Mouse (Mus musculus) neural tube, embryonic 14.5 days (tissue): ENCODE data around the gene Dnah1. TPM values are rescaled to one million over a fixed set of nuclear protein-coding genes. Genes with fewer than 3 reads are reported as not detected.

Source experiments
- ATAC-seq: fragments of 200-750 bp; cut with Nextera tagmentation; 2 replicates; pipeline ENCODE4 v1.8.0; 2017; ENCODE audit warnings: low read depth, mild to moderate bottlenecking, moderate TSS enrichment, moderate library complexity
- H3K27ac ChIP-seq: fragments of 300-500 bp; sonication (generic); 2 replicates; pipeline ENCODE4 v1.5.1; 2014; ENCODE audit warnings: low read depth, mild to moderate bottlenecking, control low read depth, low read length, moderate library complexity, mixed read lengths
- H3K27me3 ChIP-seq: fragments of 300-500 bp; sonication (generic); 2 replicates; pipeline ENCODE4 v1.6.1; 2014; ENCODE audit warnings: low read length; ENCODE audit not compliant: control insufficient read depth, insufficient read depth
- H3K36me3 ChIP-seq: fragments of 300-500 bp; sonication (generic); 2 replicates; pipeline ENCODE4 v1.6.1; 2014; ENCODE audit warnings: low read length, mixed read lengths; ENCODE audit not compliant: control insufficient read depth, insufficient read depth
- H3K4me1 ChIP-seq: fragments of 300-500 bp; sonication (generic); 2 replicates; pipeline ENCODE4 v1.6.1; 2014; ENCODE audit warnings: low read length; ENCODE audit not compliant: control insufficient read depth, insufficient read depth
- H3K4me2 ChIP-seq: fragments of 300-500 bp; sonication (generic); 2 replicates; pipeline ENCODE4 v1.6.1; 2014; ENCODE audit warnings: mild to moderate bottlenecking, low read depth, low read length, control low read depth
- H3K4me3 ChIP-seq: fragments of 300-500 bp; sonication (generic); 2 replicates; pipeline ENCODE4 v1.5.1; 2014; ENCODE audit warnings: low read depth, low read length, control low read depth, mixed read lengths
- H3K9ac ChIP-seq: fragments of 300-500 bp; sonication (generic); replicated peaks from 2 replicates; pipeline ENCODE4 v1.6.1; 2014; ENCODE audit warnings: low read depth, mild to moderate bottlenecking, control low read depth, low read length, mixed read lengths
- H3K9me3 ChIP-seq: fragments of 300-500 bp; sonication (generic); 2 replicates; pipeline ENCODE4 v1.6.1; 2016; ENCODE audit warnings: low read length; ENCODE audit not compliant: control insufficient read depth
- WGBS: fragments of 180-500 bp; shearing (Covaris S2); extraction: QIAGEN DNeasy Blood & Tissue Kit; methylation state at CpG from one replicate; pipeline ENCODE4 v1.1.7; 2014; 5-methylcytosine and 5-hydroxymethylcytosine counted together
- polyA plus RNA-seq: library from polyadenylated mRNA; unstranded; fragments of >200 nt; fragmentation: Nextera tagmentation; extraction: Ambion mirVana; gene quantifications from 2 replicates; pipeline ENCODE4 v1.2.1, GENCODE M21; 2014

Gene Dnah1
- 3.6 and 4.0 TPM in 2 replicates for polyA plus RNA-seq

DNA sequence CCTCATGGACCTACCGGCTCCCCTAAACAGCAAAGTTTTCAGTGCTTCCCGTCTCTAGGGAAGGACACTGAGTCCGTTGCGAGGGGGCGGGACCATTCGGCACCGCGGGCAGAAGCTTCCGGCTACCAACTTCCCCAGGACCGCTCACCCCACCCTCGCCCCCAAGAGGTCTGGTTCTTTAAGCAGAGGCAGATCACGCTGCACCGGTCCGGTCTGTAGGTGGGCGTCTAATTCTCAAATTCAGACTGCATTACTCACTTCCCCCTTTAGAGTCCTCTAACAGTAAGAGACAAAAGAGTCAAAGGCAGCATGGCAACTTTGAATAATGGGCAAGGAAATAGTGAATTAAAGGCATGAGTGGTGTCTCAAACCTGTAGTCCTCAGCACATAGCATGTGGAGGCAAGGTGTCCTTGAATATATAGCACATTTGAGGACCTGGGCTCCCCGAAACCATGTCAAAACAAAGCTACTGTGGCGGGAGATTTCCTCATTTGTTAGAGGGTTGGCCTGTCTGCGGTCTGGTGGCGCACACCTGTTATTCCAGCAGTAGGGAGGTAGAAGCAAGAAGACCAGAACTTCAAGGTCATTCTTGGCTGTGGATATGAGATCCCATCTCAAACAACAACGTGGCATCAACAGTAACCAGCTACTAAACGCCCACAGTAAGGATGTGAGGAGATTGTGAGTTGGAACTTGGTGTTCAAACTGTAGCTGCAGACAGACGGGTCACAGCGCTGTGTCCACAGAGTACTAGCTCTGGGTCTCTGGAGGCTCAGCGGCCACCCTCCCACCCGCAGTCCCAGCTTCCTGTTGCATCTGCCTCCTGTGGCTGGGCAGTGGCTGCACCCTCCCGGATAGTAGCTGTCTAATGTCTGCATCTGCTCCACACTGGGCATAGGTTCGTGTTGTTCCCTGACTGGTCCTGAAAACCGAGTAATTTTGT lies at the start of gene Dnah1:
Gene Dnah1 (minus strand): TSS at position 48 of the 944 bp plus-strand sequence.
- Histone ChIP-seq H3K4me3 (peak within 1 kb of the TSS; percentile 15; the same call in 1 of the 2 replicates), H3K27me3 (no peaks in the 10 kb centered on the region), H3K4me2 (peak within 1 kb of the TSS; percentile 46), H3K4me1 (no peaks in the 10 kb centered on the region), H3K9me3 (no peaks in the 10 kb centered on the region), H3K27ac (no peak within 1 kb of the TSS), H3K36me3 (no peaks in the 10 kb centered on the region), H3K9ac (0 out of 2 replicates have a peak within 1 kb of the TSS, but pooled peaks have one; percentile 11)
- ATAC-seq, result no peak
- WGBS, result 31% methylated on average over 28 of the region's 28 CpGs

DNA sequence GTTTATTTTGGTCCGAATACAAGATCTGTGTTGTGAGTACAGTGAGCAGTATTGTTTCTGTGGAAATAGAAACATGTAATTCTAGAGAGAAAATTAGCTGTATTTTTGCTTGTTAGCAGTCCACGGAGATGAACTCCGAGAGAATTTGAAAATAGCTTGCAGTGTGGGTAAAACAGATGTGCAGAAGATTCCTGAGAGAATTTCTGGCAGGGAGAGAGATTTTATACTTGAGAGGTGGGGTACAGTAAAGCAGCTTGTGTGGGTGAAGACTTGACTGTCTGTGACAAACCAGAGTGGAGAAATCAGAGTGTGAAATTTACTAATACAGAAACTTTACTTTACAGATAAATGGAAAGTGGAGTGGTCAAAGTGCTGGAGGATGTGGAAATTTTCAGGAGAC lies 45.7 kb upstream of the Dnah1 start:
- H3K9me3 ChIP-seq, result no peaks in the 10 kb centered on the region
- no peak overlapping the region for H3K4me2 ChIP-seq
- no peaks in the 10 kb centered on the region for H3K4me1 ChIP-seq
- ATAC-seq, result no peak
- no peaks in the 10 kb centered on the region for H3K27me3 ChIP-seq
- 87% methylated on average over 3 of the region's 3 CpGs for WGBS
- no peak overlapping the region for H3K27ac ChIP-seq
- H3K36me3 ChIP-seq, result peaks cover 46% of the 10 kb centered on the region
- no peak overlapping the region for H3K4me3 ChIP-seq
- H3K9ac ChIP-seq, result no peak overlapping the region

GRCm38 (mm10) chr14:31367951-31368350 lies 44.3 kb upstream of the Dnah1 start:
- H3K36me3 ChIP-seq, result peaks cover 56% of the 10 kb centered on the region
- WGBS, result 93% methylated on average over 7 of the region's 7 CpGs

GRCm38 (mm10) chr14:31365350-31365749 lies 41.7 kb upstream of the Dnah1 start:
- Histone ChIP-seq H3K4me2 (no peak overlapping the region), H3K4me3 (no peak overlapping the region), H3K27ac (no peak overlapping the region), H3K36me3 (peaks cover 59% of the 10 kb centered on the region), H3K4me1 (no peaks in the 10 kb centered on the region), H3K27me3 (no peaks in the 10 kb centered on the region), H3K9ac (no peak overlapping the region), H3K9me3 (no peaks in the 10 kb centered on the region)
- ATAC-seq, result no peak

More at GRCm38 (mm10) chr14:31367951-31368350, 44.3 kb upstream of the Dnah1 start:
- no peak overlapping the region for H3K27ac ChIP-seq
- no peak overlapping the region for H3K9ac ChIP-seq
- H3K4me1 ChIP-seq, result no peaks in the 10 kb centered on the region
- H3K9me3 ChIP-seq, result no peaks in the 10 kb centered on the region
- H3K27me3 ChIP-seq, result no peaks in the 10 kb centered on the region
- H3K4me3 ChIP-seq, result no peak overlapping the region
- no peak for ATAC-seq
- H3K4me2 ChIP-seq, result no peak overlapping the region

GRCm38 (mm10) chr14:31364589-31364988 lies 40.9 kb upstream of the Dnah1 start:
- Histone ChIP-seq H3K4me2 (no peak overlapping the region), H3K9me3 (no peaks in the 10 kb centered on the region), H3K27ac (no peak overlapping the region), H3K36me3 (peaks cover 58% of the 10 kb centered on the region), H3K4me3 (no peak overlapping the region), H3K4me1 (no peaks in the 10 kb centered on the region), H3K27me3 (no peaks in the 10 kb centered on the region), H3K9ac (no peak overlapping the region)
- WGBS, result 94% methylated on average over 4 of the region's 4 CpGs
- ATAC-seq, result no peak

GRCm38 (mm10) chr14:31362236-31362635 lies 38.5 kb upstream of the Dnah1 start:
- H3K4me1 ChIP-seq, result no peaks in the 10 kb centered on the region
- peaks cover 56% of the 10 kb centered on the region for H3K36me3 ChIP-seq
- H3K4me3 ChIP-seq, result no peak overlapping the region
- no peak overlapping the region for H3K4me2 ChIP-seq
- no peaks in the 10 kb centered on the region for H3K27me3 ChIP-seq
- 100% methylated on average over 2 of the region's 2 CpGs for WGBS
- no peaks in the 10 kb centered on the region for H3K9me3 ChIP-seq
- ATAC-seq, result no peak
- H3K9ac ChIP-seq, result no peak overlapping the region
- H3K27ac ChIP-seq, result no peak overlapping the region

- Histone ChIP-seq H3K27ac (no peak overlapping the region), H3K4me2 (no peak overlapping the region), H3K4me3 (no peak overlapping the region), H3K4me1 (no peaks in the 10 kb centered on the region), H3K9ac (no peak overlapping the region), H3K27me3 (no peaks in the 10 kb centered on the region), H3K9me3 (no peaks in the 10 kb centered on the region), H3K36me3 (peaks cover 9% of the 10 kb centered on the region; the same call in 1 of the 2 replicates)
- WGBS, result 96% methylated on average over 1 of the region's 1 CpGs
- no peak for ATAC-seq
Observed at GRCm38 (mm10) chr14:31345367-31345766, 21.7 kb upstream of the Dnah1 start.

DNA sequence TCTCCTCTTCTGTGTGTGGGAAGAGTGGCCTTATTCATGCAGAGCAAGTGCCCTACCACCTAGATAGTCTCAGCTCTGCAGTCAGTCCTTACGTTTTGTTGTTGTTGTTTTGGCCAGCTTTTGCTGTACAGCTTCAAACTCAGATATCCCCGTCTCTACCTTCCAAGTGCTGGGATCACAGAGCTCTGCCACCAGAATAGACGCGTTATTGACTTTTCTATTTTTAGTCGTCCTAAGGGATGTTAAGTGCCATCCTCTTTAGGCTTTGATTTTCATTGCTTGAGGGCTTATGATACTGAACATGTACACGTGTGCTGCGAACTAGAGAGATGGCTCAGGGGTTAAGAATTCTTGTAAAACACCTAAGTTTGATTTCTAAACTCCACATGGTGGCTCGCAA lies 19.5 kb upstream of the Dnah1 start:
- Histone ChIP-seq H3K9me3 (no peaks in the 10 kb centered on the region), H3K27me3 (no peaks in the 10 kb centered on the region), H3K4me2 (no peak overlapping the region), H3K9ac (no peak overlapping the region), H3K4me3 (no peak overlapping the region), H3K36me3 (0 out of 2 replicates have a peak, but pooled peaks cover 8% of the 10 kb centered on the region), H3K27ac (no peak overlapping the region), H3K4me1 (peaks cover 8% of the 10 kb centered on the region; the same call in 1 of the 2 replicates)
- WGBS, result 83% methylated on average over 8 of the region's 8 CpGs
- ATAC-seq, result no peak

DNA sequence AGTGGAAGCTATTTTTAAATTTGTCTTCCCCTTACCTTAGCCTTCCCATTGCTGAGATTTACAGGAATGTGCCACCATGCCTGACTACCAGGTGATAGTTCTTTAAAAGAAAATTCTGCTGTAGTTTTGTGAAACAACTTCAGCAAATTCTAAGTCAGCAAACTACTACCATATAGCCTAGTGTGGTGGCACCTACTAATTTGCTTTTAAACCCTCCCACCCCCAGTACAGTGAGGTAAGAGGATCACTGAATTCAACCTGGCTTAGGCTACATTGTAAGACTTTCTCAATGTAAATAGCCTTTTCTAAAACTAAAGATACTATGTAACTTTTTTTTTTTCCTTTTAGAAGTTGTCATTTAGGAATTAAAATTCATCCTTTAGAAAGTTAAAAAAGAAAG lies 14.3 kb upstream of the Dnah1 start:
- Histone ChIP-seq H3K27ac (no peak overlapping the region), H3K36me3 (0 out of 2 replicates have a peak, but pooled peaks cover 5% of the 10 kb centered on the region), H3K9ac (no peak overlapping the region), H3K4me2 (peak overlapping the region; percentile 71), H3K9me3 (no peaks in the 10 kb centered on the region), H3K4me3 (peak overlapping the region; percentile 88; the same call in 1 of the 2 replicates), H3K4me1 (peaks cover 19% of the 10 kb centered on the region; the same call in 1 of the 2 replicates), H3K27me3 (no peaks in the 10 kb centered on the region)
- no peak for ATAC-seq
